Mouse (Mus musculus): ENCODE data around the gene C1qtnf1. TPM values are rescaled to one million over a fixed set of nuclear protein-coding genes. Genes with fewer than 3 reads are reported as not detected.

Gene C1qtnf1
- total RNA-seq, 1 experiment from 2014 or later, result 18.8 TPM

- no peak for DNase-seq
Measured at GRCm38 (mm10) chr11:118434093-118434492, 6.1 kb downstream of the C1qtnf1 start.

- DNase-seq, result no peak
Measured at GRCm38 (mm10) chr11:118436471-118436935, 8.5 kb downstream of the C1qtnf1 start.

- DNase-seq, result no peak
Measured at GRCm38 (mm10) chr11:118438665-118439414, 10.8 kb downstream of the C1qtnf1 start.

GRCm38 (mm10) chr11:118442691-118443090 is 14.7 kb downstream of the C1qtnf1 start:
- no peak for DNase-seq

- peak; percentile 85 for DNase-seq
Measured at GRCm38 (mm10) chr11:118443201-118443970, 15.4 kb downstream of the C1qtnf1 start.

- DNase-seq, result peak; percentile 67
Measured at GRCm38 (mm10) chr11:118445843-118446242, 17.8 kb downstream of the C1qtnf1 start.

GRCm38 (mm10) chr11:118447346-118447745 is 19.3 kb downstream of the C1qtnf1 start:
- DNase-seq, result no peak

- no peak for DNase-seq
Measured at GRCm38 (mm10) chr11:118448385-118448784, 20.4 kb downstream of the C1qtnf1 start.

GRCm38 (mm10) chr11:118451211-118451610 is 23.2 kb downstream of the C1qtnf1 start:
- peak; percentile 51 for DNase-seq

- no peak for DNase-seq
Measured at GRCm38 (mm10) chr11:118452955-118453354, 25.0 kb downstream of the C1qtnf1 start.

- DNase-seq, result no peak
Measured at GRCm38 (mm10) chr11:118453886-118454671, 26.1 kb downstream of the C1qtnf1 start.

- DNase-seq, result no peak
Measured at GRCm38 (mm10) chr11:118455788-118456187, 27.8 kb downstream of the C1qtnf1 start.

GRCm38 (mm10) chr11:118456937-118457336 is 28.9 kb downstream of the C1qtnf1 start:
- DNase-seq, result no peak

GRCm38 (mm10) chr11:118459051-118459450 is 31.0 kb downstream of the C1qtnf1 start:
- DNase-seq, result no peak

GRCm38 (mm10) chr11:118459536-118459935 is 31.5 kb downstream of the C1qtnf1 start:
- no peak for DNase-seq

- DNase-seq, result no peak
Measured at GRCm38 (mm10) chr11:118460280-118460679, 32.3 kb downstream of the C1qtnf1 start.

- no peak for DNase-seq
Measured at GRCm38 (mm10) chr11:118467441-118468035, 39.5 kb downstream of the C1qtnf1 start.

- no peak for DNase-seq
Measured at GRCm38 (mm10) chr11:118469509-118470160, 41.6 kb downstream of the C1qtnf1 start.

GRCm38 (mm10) chr11:118470234-118470966 is 42.4 kb downstream of the C1qtnf1 start:
- DNase-seq, result no peak

- no peak for DNase-seq
Measured at GRCm38 (mm10) chr11:118471676-118472075, 43.7 kb downstream of the C1qtnf1 start.

- no peak for DNase-seq
Measured at GRCm38 (mm10) chr11:118473161-118473560, 45.2 kb downstream of the C1qtnf1 start.

All from adrenal gland, postnatal 25 days (tissue).